Mouse (Mus musculus): ENCODE results near the gene Ppp1r2. TPM values are rescaled to one million over a fixed set of nuclear protein-coding genes. Genes with fewer than 3 reads are reported as not detected.

The Ppp1r2 gene
- polyA plus RNA-seq, 1 experiment from 2014 or later: 90.5 TPM

GRCm38 (mm10) chr16:31314497-31315233 lies 39.6 kb upstream of the Ppp1r2 start, which contains the start of gene Apod:
Gene Apod, minus strand, starts transcription at chr16:31314808.
- H3K4me3 ChIP-seq (ENCODE audit: low read depth, low read length): no peak within 1 kb of the TSS
- H3K9ac ChIP-seq (ENCODE audit: low read length): no peak within 1 kb of the TSS
- no peaks in the 10 kb centered on the region for H3K9me3 ChIP-seq (replicated peaks; ENCODE audit: control insufficient read depth, low read length)
- H3K36me3 ChIP-seq (ENCODE audit: control insufficient read depth, insufficient read depth, low read length): no peaks in the 10 kb centered on the region
- no peak within 1 kb of the TSS for H3K27ac ChIP-seq (ENCODE audit: low read depth, low read length)
- no peaks in the 10 kb centered on the region for H3K27me3 ChIP-seq (replicated peaks; ENCODE audit: control insufficient read depth, insufficient read depth, low read length)
- ATAC-seq (no peak), DNase-seq (ENCODE audit: low spot score) (no peak)
- no peaks in the 10 kb centered on the region for H3K4me1 ChIP-seq (ENCODE audit: control insufficient read depth, insufficient read depth, low read length)
- WGBS: 42% methylated on average over 9 of the region's 9 CpGs
- no peak within 1 kb of the TSS for H3K4me2 ChIP-seq (ENCODE audit: low read length)

DNA sequence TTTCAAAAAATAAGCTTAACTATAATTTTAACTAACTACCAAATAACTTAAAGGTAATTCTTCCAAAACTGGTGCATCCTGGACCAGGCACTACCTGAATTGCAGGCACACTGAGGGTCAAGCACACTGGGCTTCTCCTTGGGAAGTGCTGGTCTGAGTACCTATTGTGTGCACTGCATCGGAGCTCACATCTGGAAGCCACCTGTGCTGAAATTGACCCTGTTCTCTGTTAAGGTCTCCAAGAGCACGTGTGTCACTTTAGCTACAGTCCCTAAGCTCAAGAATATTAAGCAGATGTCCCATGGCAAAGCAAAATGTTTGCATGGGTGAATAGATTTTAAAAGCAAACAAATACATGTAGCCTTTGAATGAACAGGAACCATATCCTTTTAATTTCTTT lies 38.5 kb upstream of the Ppp1r2 start:
- no peak overlapping the region for H3K4me3 ChIP-seq (ENCODE audit: low read depth, low read length)
- H3K9me3 ChIP-seq (replicated peaks; ENCODE audit: control insufficient read depth, low read length): no peaks in the 10 kb centered on the region
- H3K9ac ChIP-seq (ENCODE audit: low read length): no peak overlapping the region
- no peaks in the 10 kb centered on the region for H3K4me1 ChIP-seq (ENCODE audit: control insufficient read depth, insufficient read depth, low read length)
- DNase-seq (ENCODE audit: low spot score) (no peak), ATAC-seq (no peak)
- no peaks in the 10 kb centered on the region for H3K36me3 ChIP-seq (ENCODE audit: control insufficient read depth, insufficient read depth, low read length)
- no peak overlapping the region for H3K27ac ChIP-seq (ENCODE audit: low read depth, low read length)
- no peak overlapping the region for H3K4me2 ChIP-seq (ENCODE audit: low read length)
- 80% methylated on average over 2 of the region's 2 CpGs for WGBS
- H3K27me3 ChIP-seq (replicated peaks; ENCODE audit: control insufficient read depth, insufficient read depth, low read length): no peaks in the 10 kb centered on the region

GRCm38 (mm10) chr16:31312296-31312695 lies 37.2 kb upstream of the Ppp1r2 start:
- Histone ChIP-seq H3K4me3 (ENCODE audit: low read depth, low read length) (no peak overlapping the region), H3K36me3 (ENCODE audit: control insufficient read depth, insufficient read depth, low read length) (no peaks in the 10 kb centered on the region), H3K9me3 (replicated peaks; ENCODE audit: control insufficient read depth, low read length) (no peaks in the 10 kb centered on the region), H3K4me1 (ENCODE audit: control insufficient read depth, insufficient read depth, low read length) (no peaks in the 10 kb centered on the region), H3K27ac (ENCODE audit: low read depth, low read length) (no peak overlapping the region), H3K9ac (ENCODE audit: low read length) (no peak overlapping the region), H3K4me2 (ENCODE audit: low read length) (no peak overlapping the region), H3K27me3 (replicated peaks; ENCODE audit: control insufficient read depth, insufficient read depth, low read length) (no peaks in the 10 kb centered on the region)
- DNase-seq (ENCODE audit: low spot score) (no peak), ATAC-seq (no peak)
- WGBS: 43% methylated on average over 3 of the region's 3 CpGs

DNA sequence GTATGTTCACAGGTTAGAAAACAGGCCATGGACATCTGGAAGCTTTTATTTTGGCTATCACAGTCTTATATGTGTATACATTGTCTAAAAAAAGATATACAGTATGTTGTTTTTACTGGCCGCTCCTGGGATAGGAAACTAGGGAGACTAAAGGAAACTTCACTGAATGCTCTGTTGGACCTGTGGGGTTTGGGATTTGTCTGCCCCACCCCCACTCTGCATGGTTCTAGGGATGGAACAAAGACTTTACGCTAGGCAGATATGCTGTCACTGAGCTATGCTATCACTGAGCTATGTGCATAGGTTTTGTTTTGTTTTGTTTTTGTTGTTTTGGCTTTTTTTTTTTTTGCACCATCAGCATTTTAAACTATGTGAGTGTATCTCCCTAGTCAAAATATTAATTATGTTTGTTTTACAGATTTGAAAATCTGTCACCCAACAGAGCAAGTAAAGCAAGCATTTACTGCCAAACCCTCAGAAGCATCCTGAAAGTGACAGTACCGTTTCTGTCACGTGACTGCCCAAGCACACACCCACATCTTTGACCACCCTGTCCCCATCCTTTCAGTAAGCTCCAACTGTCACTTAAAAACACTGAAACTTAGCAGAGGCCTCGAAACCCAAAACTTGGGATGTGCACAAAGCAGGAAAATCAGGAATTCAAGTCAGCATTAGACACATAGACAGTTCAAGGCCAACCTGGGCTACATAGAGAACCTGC lies 30.3 kb upstream of the Ppp1r2 start:
- no peak overlapping the region for H3K27ac ChIP-seq (ENCODE audit: low read depth, low read length)
- 77% methylated on average over 5 of the region's 5 CpGs for WGBS
- no peaks in the 10 kb centered on the region for H3K9me3 ChIP-seq (replicated peaks; ENCODE audit: control insufficient read depth, low read length)
- H3K4me2 ChIP-seq (ENCODE audit: low read length): no peak overlapping the region
- no peaks in the 10 kb centered on the region for H3K27me3 ChIP-seq (replicated peaks; ENCODE audit: control insufficient read depth, insufficient read depth, low read length)
- no peak overlapping the region for H3K9ac ChIP-seq (ENCODE audit: low read length)
- no peak for ATAC-seq
- peaks cover 2% of the 10 kb centered on the region for H3K4me1 ChIP-seq (ENCODE audit: control insufficient read depth, insufficient read depth, low read length)
- H3K36me3 ChIP-seq (ENCODE audit: control insufficient read depth, insufficient read depth, low read length): no peaks in the 10 kb centered on the region
- no peak for DNase-seq (ENCODE audit: low spot score)
- H3K4me3 ChIP-seq (ENCODE audit: low read depth, low read length): no peak overlapping the region

- 77% methylated on average over 10 of the region's 10 CpGs for WGBS
- peaks cover 8% of the 10 kb centered on the region for H3K4me1 ChIP-seq (ENCODE audit: control insufficient read depth, insufficient read depth, low read length)
- H3K27me3 ChIP-seq (replicated peaks; ENCODE audit: control insufficient read depth, insufficient read depth, low read length): no peaks in the 10 kb centered on the region
- ATAC-seq (no peak), DNase-seq (ENCODE audit: low spot score) (no peak)
- no peak overlapping the region for H3K9ac ChIP-seq (ENCODE audit: low read length)
- no peak overlapping the region for H3K27ac ChIP-seq (ENCODE audit: low read depth, low read length)
- no peak overlapping the region for H3K4me2 ChIP-seq (ENCODE audit: low read length)
- H3K36me3 ChIP-seq (ENCODE audit: control insufficient read depth, insufficient read depth, low read length): no peaks in the 10 kb centered on the region
- H3K4me3 ChIP-seq (ENCODE audit: low read depth, low read length): no peak overlapping the region
- H3K9me3 ChIP-seq (replicated peaks; ENCODE audit: control insufficient read depth, low read length): no peaks in the 10 kb centered on the region
These were observed 28.2 kb upstream of the Ppp1r2 start for GRCm38 (mm10) chr16:31303276-31303675.

GRCm38 (mm10) chr16:31300883-31301532 lies 25.9 kb upstream of the Ppp1r2 start:
- Histone ChIP-seq H3K9ac (ENCODE audit: low read length) (no peak overlapping the region), H3K4me1 (ENCODE audit: control insufficient read depth, insufficient read depth, low read length) (peaks cover 8% of the 10 kb centered on the region), H3K27me3 (replicated peaks; ENCODE audit: control insufficient read depth, insufficient read depth, low read length) (no peaks in the 10 kb centered on the region), H3K27ac (ENCODE audit: low read depth, low read length) (no peak overlapping the region), H3K4me3 (ENCODE audit: low read depth, low read length) (no peak overlapping the region), H3K4me2 (ENCODE audit: low read length) (no peak overlapping the region), H3K9me3 (replicated peaks; ENCODE audit: control insufficient read depth, low read length) (no peaks in the 10 kb centered on the region), H3K36me3 (ENCODE audit: control insufficient read depth, insufficient read depth, low read length) (no peaks in the 10 kb centered on the region)
- WGBS: 62% methylated on average over 6 of the region's 6 CpGs
- no peak for ATAC-seq
- no peak for DNase-seq (ENCODE audit: low spot score)

GRCm38 (mm10) chr16:31300467-31300866 lies 25.4 kb upstream of the Ppp1r2 start:
- WGBS: 17% methylated on average over 7 of the region's 7 CpGs
- DNase-seq (ENCODE audit: low spot score) (no peak), ATAC-seq (no peak)
- H3K4me2 ChIP-seq (ENCODE audit: low read length): no peak overlapping the region
- no peaks in the 10 kb centered on the region for H3K9me3 ChIP-seq (replicated peaks; ENCODE audit: control insufficient read depth, low read length)
- no peak overlapping the region for H3K4me3 ChIP-seq (ENCODE audit: low read depth, low read length)
- H3K36me3 ChIP-seq (ENCODE audit: control insufficient read depth, insufficient read depth, low read length): no peaks in the 10 kb centered on the region
- no peak overlapping the region for H3K9ac ChIP-seq (ENCODE audit: low read length)
- no peak overlapping the region for H3K27ac ChIP-seq (ENCODE audit: low read depth, low read length)
- H3K27me3 ChIP-seq (replicated peaks; ENCODE audit: control insufficient read depth, insufficient read depth, low read length): no peaks in the 10 kb centered on the region
- H3K4me1 ChIP-seq (ENCODE audit: control insufficient read depth, insufficient read depth, low read length): peaks cover 8% of the 10 kb centered on the region

DNA sequence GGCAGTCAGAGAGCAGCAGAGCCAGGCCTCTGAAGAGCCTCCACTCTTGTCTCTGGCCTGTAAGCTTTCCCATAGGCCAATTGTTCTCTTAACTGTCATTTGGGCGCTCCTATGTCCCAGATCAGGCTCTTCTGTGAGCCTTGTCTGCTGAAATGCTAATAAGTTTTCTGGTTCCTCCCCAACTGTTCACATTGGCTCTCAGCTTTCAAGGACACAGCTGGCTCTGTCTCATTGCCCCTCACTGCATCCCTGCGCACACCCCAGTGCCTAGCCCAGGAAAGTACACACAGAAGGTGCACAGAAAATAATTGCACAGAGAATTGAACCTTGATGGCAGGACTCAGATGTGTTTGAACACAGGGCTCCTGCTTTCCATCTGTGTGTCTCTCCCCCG lies 24.9 kb upstream of the Ppp1r2 start:
- ATAC-seq: no peak
- 24% methylated on average over 3 of the region's 3 CpGs for WGBS

More for the DNA sequence above, 24.9 kb upstream of the Ppp1r2 start:
- H3K4me3 ChIP-seq (ENCODE audit: low read depth, low read length): no peak overlapping the region
- no peak for DNase-seq (ENCODE audit: low spot score)
- no peaks in the 10 kb centered on the region for H3K9me3 ChIP-seq (replicated peaks; ENCODE audit: control insufficient read depth, low read length)
- no peak overlapping the region for H3K9ac ChIP-seq (ENCODE audit: low read length)
- H3K36me3 ChIP-seq (ENCODE audit: control insufficient read depth, insufficient read depth, low read length): no peaks in the 10 kb centered on the region
- no peaks in the 10 kb centered on the region for H3K27me3 ChIP-seq (replicated peaks; ENCODE audit: control insufficient read depth, insufficient read depth, low read length)
- no peak overlapping the region for H3K4me2 ChIP-seq (ENCODE audit: low read length)
- peaks cover 8% of the 10 kb centered on the region for H3K4me1 ChIP-seq (ENCODE audit: control insufficient read depth, insufficient read depth, low read length)
- no peak overlapping the region for H3K27ac ChIP-seq (ENCODE audit: low read depth, low read length)
